Mouse (Mus musculus) hindbrain, embryonic 11.5 days (tissue): ENCODE results near the gene Raver2. TPM values are rescaled to one million over a fixed set of nuclear protein-coding genes. Genes with fewer than 3 reads are reported as not detected.

Source experiments
- ATAC-seq: fragments of 200-750 bp; cut with Nextera tagmentation; 2 replicates; pipeline ENCODE4 v1.8.0; 2017; ENCODE audit warnings: mild to moderate bottlenecking, moderate TSS enrichment, moderate library complexity; ENCODE audit not compliant: low FRiP score
- DNase-seq: peaks from one replicate; pipeline ENCODE4 v3.0.0-alpha.2; 2015; ENCODE audit warnings: low spot score
- H3K27ac ChIP-seq: fragments of 300-500 bp; sonication (generic); 2 replicates; pipeline ENCODE4 v1.5.1; 2014; ENCODE audit warnings: mild to moderate bottlenecking, low read depth, low read length
- H3K27me3 ChIP-seq: fragments of 300-500 bp; sonication (generic); 2 replicates; pipeline ENCODE4 v1.6.1; 2014; ENCODE audit warnings: mild to moderate bottlenecking, low read length, moderate library complexity, mixed read lengths; ENCODE audit not compliant: control insufficient read depth, insufficient read depth
- H3K36me3 ChIP-seq: fragments of 300-500 bp; sonication (generic); 2 replicates; pipeline ENCODE4 v1.6.1; 2014; ENCODE audit warnings: mild to moderate bottlenecking, low read length, moderate library complexity, mixed read lengths; ENCODE audit not compliant: control insufficient read depth, insufficient read depth
- H3K4me1 ChIP-seq: fragments of 300-500 bp; sonication (generic); replicated peaks from 2 replicates; pipeline ENCODE4 v1.6.1; 2014; ENCODE audit warnings: low read length, mixed read lengths; ENCODE audit not compliant: control insufficient read depth, insufficient read depth
- H3K4me2 ChIP-seq: fragments of 300-500 bp; sonication (generic); replicated peaks from 2 replicates; pipeline ENCODE4 v1.6.1; 2014; ENCODE audit warnings: mild to moderate bottlenecking, low read depth, low read length
- H3K4me3 ChIP-seq: fragments of 300-500 bp; sonication (generic); 2 replicates; pipeline ENCODE4 v1.5.1; 2014; ENCODE audit warnings: low read depth, low read length
- H3K9ac ChIP-seq: fragments of 300-500 bp; sonication (generic); 2 replicates; pipeline ENCODE4 v1.6.1; 2014; ENCODE audit warnings: low read depth, low read length
- H3K9me3 ChIP-seq: fragments of 300-500 bp; sonication (generic); 2 replicates; pipeline ENCODE4 v1.6.1; 2016; ENCODE audit warnings: low read length; ENCODE audit not compliant: control insufficient read depth
- WGBS: fragments of 180-500 bp; shearing (Covaris S2); extraction: QIAGEN DNeasy Blood & Tissue Kit; methylation state at CpG from one replicate; pipeline ENCODE4 v1.1.7; 2014; 5-methylcytosine and 5-hydroxymethylcytosine counted together
- polyA plus RNA-seq: library from polyadenylated mRNA; unstranded; fragments of >200 nt; fragmentation: Nextera tagmentation; extraction: Ambion mirVana; gene quantifications from 2 replicates; pipeline ENCODE4 v1.2.1, GENCODE M21; 2014

The Raver2 gene
- polyA plus RNA-seq, 1 experiment from 2014 or later: 11.2 TPM

DNA sequence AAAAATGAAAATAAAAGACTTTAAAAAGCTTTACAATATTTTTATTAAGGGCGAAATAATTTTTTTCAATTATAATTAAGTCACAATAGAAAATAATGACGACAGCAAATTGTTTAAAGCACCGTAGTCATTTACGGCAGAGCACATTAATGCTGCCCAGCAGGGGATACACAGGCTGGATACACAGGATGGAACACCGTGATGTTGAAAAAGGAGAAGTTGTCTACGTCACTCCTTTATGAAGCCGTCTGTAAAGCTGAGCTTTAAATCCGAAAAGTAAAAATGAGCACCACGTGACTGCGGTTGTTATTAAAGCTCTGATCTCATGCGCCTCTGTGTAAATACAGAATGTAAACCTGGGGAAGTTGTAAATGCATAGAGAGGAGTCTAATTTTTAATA is 69.2 kb downstream of the Raver2 start:
- no peak overlapping the region for H3K4me3 ChIP-seq
- no peaks in the 10 kb centered on the region for H3K36me3 ChIP-seq
- ATAC-seq: no peak
- 89% methylated on average over 11 of the region's 11 CpGs for WGBS
- H3K9me3 ChIP-seq: no peaks in the 10 kb centered on the region
- no peak overlapping the region for H3K9ac ChIP-seq
- H3K4me1 ChIP-seq: no peaks in the 10 kb centered on the region
- H3K27me3 ChIP-seq: no peaks in the 10 kb centered on the region
- H3K27ac ChIP-seq: no peak overlapping the region
- no peak for DNase-seq
- no peak overlapping the region for H3K4me2 ChIP-seq

DNA sequence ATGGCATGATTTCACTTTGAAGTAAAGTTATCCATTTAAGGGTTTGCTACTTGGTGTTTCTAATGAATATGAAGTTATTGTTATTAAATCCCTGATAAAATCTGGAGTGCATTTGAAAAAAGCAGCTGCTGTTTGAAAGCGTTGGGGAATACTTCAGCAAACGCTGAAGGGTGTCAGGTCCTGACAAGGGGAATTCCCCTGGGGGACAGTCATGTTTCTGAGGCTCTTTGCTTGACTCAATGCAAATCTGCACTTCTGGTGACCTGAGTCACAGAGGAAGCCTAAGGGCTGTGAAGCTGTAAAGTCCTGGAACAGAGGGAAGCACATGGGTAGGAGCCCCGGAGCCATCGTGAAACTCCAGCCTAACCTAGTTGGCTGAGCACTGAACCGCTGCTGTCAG is 73.0 kb downstream of the Raver2 start:
- Histone ChIP-seq H3K27me3 (no peaks in the 10 kb centered on the region), H3K9me3 (no peaks in the 10 kb centered on the region), H3K36me3 (no peaks in the 10 kb centered on the region), H3K9ac (no peak overlapping the region), H3K4me2 (no peak overlapping the region), H3K4me3 (no peak overlapping the region), H3K27ac (no peak overlapping the region), H3K4me1 (no peaks in the 10 kb centered on the region)
- DNase-seq (no peak), ATAC-seq (no peak)
- 85% methylated on average over 5 of the region's 5 CpGs for WGBS

DNA sequence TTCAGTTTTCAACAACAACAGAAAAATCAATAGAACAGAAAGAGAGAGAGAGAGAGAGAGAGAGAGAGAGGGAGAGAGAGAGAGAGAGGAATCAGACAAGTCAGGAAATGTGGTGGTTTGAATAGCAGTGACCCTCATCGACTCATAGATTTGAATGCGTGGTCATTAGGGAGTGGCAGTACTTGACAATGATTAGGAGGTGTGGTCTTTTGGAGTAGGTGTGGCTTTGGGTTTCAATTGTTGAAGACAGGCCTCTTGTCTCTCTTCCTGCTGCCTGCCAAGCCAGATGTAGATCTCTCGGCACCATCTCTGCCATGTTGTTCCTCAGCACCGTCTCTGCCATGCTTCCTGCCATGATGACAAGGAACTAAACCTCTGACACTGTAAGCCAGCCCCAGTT is 75.1 kb downstream of the Raver2 start:
- DNase-seq (no peak), ATAC-seq (no peak)
- Histone ChIP-seq H3K4me3 (no peak overlapping the region), H3K4me1 (no peaks in the 10 kb centered on the region), H3K27ac (no peak overlapping the region), H3K9me3 (no peaks in the 10 kb centered on the region), H3K9ac (no peak overlapping the region), H3K27me3 (no peaks in the 10 kb centered on the region), H3K36me3 (no peaks in the 10 kb centered on the region), H3K4me2 (no peak overlapping the region)
- WGBS: 67% methylated on average over 4 of the region's 4 CpGs

DNA sequence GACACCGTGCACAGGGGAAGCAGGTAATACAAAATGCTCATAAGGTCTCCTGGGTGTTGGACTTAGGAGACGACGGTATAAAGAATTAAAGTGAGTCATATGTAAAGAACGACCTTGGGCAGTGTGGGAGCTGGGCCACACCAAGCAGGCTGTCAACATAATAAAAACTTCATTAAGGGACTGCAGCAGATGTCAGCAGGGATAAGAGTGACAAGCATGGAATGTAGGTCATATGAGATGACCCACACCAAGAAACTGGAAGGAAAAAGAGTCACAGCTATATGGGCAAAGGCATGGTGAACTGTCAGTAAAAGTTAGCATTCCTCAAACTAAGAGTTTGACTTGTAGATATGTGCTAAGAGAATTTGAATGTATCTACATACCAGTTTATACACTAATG is 75.6 kb downstream of the Raver2 start:
- no peak for DNase-seq
- Histone ChIP-seq H3K27me3 (no peaks in the 10 kb centered on the region), H3K9ac (no peak overlapping the region), H3K4me1 (no peaks in the 10 kb centered on the region), H3K27ac (no peak overlapping the region), H3K4me3 (no peak overlapping the region), H3K4me2 (no peak overlapping the region), H3K9me3 (no peaks in the 10 kb centered on the region), H3K36me3 (no peaks in the 10 kb centered on the region)
- no peak for ATAC-seq
- 60% methylated on average over 4 of the region's 4 CpGs for WGBS

DNA sequence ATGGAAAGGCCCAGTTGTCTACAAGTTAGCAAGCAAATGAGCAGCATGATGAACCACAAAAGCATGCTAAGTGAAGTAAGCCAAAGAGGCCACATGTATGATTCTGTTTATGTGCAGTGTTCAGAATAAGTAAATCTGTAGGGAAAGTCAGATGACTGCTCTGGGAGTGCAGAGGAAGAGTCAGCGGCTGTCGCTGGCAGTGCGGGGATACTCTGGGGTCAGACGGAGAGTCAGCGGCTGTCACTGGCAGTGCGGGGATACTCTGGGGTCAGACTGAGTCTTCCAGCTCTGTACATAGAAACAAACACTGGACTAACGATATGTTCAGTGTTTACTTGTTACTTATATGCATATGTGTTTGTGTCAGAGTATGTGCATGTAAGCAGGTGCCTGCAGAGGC is 76.0 kb downstream of the Raver2 start:
- WGBS: 64% methylated on average over 7 of the region's 7 CpGs
- ATAC-seq (no peak), DNase-seq (peak; percentile 7)
- Histone ChIP-seq H3K9me3 (no peaks in the 10 kb centered on the region), H3K4me3 (no peak overlapping the region), H3K27ac (no peak overlapping the region), H3K27me3 (no peaks in the 10 kb centered on the region), H3K9ac (no peak overlapping the region), H3K36me3 (no peaks in the 10 kb centered on the region), H3K4me2 (no peak overlapping the region), H3K4me1 (no peaks in the 10 kb centered on the region)

DNA sequence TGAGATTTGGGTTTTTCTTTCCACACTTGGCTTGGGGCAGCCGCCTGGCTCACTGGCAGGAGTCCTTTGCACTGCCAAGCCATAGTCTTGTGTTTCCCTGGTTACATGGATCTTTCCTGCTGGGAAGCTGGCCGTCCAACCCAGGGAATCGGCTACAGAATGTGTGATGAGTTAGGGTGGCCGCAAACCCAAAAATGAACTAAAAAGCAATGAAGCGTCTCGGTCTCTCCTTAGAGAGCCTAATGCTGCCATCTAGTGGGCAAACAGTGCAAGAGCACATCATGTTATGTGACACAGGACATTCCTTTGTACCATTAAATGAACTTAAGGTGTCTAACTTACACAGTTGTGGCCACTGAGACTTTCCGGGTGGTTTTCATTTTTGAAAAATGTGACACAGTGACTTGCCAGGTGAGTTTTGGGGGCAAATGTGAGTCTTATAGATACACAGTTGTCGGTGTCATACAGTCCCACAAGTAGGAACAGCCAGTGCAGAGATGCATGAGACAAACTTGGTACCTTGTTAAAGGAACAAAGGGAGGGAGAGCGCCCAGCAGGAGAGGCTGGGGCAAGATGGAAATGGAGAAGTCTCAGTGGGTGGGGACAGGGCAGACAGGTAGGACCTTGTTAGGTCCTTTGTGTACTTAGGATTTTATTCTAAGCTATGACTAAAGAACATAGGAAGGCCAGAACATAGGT is 77.4 kb downstream of the Raver2 start:
- H3K4me2 ChIP-seq: peak overlapping the region; percentile 19; the same call in 1 of the 2 replicates
- no peaks in the 10 kb centered on the region for H3K4me1 ChIP-seq
- no peaks in the 10 kb centered on the region for H3K9me3 ChIP-seq
- no peak overlapping the region for H3K9ac ChIP-seq
- ATAC-seq: peak; percentile 77; the same call in 1 of the 2 replicates
- H3K4me3 ChIP-seq: no peak overlapping the region
- H3K27ac ChIP-seq: no peak overlapping the region
- 31% methylated on average over 9 of the region's 9 CpGs for WGBS
- H3K27me3 ChIP-seq: no peaks in the 10 kb centered on the region
- peak; percentile 85 for DNase-seq
- no peaks in the 10 kb centered on the region for H3K36me3 ChIP-seq

DNA sequence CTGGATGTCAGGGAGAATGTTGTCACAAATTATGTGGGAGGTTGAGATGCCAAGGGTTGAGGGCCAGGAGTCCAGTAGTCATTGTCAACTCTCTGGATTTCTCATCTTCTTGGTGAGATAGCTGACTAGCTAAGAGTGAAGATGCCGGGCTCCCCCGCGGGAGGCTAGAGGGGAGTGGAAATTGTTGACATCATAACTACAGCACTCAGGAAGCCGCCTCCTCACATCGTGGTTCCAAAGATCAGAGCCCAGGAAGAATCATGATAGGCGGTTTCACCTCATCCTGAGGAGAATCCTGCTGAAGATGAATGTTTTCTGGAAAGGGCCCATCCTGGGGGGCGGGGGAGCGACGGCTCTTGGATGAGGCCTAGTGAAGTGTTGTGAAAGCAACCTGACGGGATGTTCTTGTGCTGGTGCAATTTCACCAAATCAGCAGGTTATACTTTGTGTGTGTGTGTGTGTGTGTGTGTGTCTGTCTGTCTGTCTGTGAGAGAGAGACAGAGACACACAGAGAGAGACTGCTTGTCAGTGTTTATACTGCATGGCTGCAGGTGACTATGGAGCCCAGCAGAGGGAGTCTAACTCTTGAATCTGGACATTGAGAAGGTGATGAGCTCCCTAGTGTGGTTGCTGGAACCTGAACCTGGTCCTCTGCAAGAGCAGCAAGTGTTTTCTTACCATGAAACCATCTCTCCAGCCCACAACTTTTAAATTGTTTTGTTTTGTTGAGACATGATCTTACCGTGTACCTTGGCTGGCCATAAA is 78.3 kb downstream of the Raver2 start:
- Histone ChIP-seq H3K36me3 (no peaks in the 10 kb centered on the region), H3K4me3 (no peak overlapping the region), H3K27me3 (no peaks in the 10 kb centered on the region), H3K9me3 (no peaks in the 10 kb centered on the region), H3K27ac (no peak overlapping the region), H3K9ac (no peak overlapping the region), H3K4me2 (no peak overlapping the region), H3K4me1 (no peaks in the 10 kb centered on the region)
- DNase-seq: no peak
- ATAC-seq: no peak
- WGBS: 93% methylated on average over 11 of the region's 11 CpGs

DNA sequence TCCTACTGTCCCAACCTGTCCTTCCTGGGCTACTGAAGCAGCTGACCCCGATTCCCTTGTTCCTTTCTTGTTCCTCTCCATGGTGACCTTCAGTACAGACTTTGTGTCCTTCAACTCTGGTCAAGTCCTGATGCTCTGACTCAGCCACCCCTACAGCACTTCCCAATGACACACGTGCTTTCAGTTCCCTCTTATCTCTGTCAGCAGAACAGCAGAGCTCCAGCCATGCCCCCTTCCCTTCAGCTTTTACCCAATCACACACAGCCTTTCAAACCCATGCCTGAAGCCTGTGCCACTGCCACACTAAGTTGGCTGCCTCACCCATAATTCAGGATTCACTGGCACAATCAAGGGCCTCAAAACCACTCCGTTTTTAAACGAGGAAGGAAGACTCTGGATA is 86.8 kb downstream of the Raver2 start:
- Histone ChIP-seq H3K4me3 (no peak overlapping the region), H3K27me3 (no peaks in the 10 kb centered on the region), H3K36me3 (no peaks in the 10 kb centered on the region), H3K4me2 (no peak overlapping the region), H3K27ac (no peak overlapping the region), H3K9ac (no peak overlapping the region), H3K9me3 (no peaks in the 10 kb centered on the region), H3K4me1 (no peaks in the 10 kb centered on the region)
- DNase-seq (no peak), ATAC-seq (no peak)
- 90% methylated on average over 4 of the region's 4 CpGs for WGBS

DNA sequence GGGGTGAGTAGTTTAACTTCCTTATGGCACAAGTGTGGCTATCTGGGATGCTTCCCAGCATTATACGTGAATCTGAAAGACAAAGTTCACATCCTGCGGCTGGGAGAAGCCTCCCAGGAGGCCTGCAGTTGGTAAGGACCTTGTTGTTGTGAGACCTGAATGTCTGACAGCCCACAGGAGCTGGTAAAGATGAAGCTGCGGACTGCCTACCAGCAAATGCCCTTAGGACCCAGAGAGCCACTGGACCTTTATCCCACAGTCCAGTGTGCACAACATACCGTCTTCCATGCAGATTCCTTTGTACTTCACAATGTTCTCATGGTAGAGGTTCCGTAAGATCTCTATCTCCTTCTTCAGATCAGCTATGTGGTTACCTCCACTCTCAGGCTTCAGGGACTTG is 88.7 kb downstream of the Raver2 start:
- no peak overlapping the region for H3K4me2 ChIP-seq
- no peak for DNase-seq
- H3K4me1 ChIP-seq: no peaks in the 10 kb centered on the region
- no peaks in the 10 kb centered on the region for H3K36me3 ChIP-seq
- H3K4me3 ChIP-seq: no peak overlapping the region
- H3K9me3 ChIP-seq: no peaks in the 10 kb centered on the region
- no peak overlapping the region for H3K9ac ChIP-seq
- H3K27me3 ChIP-seq: no peaks in the 10 kb centered on the region
- H3K27ac ChIP-seq: no peak overlapping the region
- ATAC-seq: no peak
- 97% methylated on average over 5 of the region's 5 CpGs for WGBS
